Mouse (Mus musculus): Measurements from ENCODE around the gene Mindy2. TPM values are rescaled to one million over a fixed set of nuclear protein-coding genes. Genes with fewer than 3 reads are reported as not detected.
A peak's percentile ranks its signal among the peaks of the same experiment; 100 is the strongest.

The Mindy2 gene
- total and polyA plus RNA-seq, 3 experiments = 6.3 to 6.8 TPM; not detected in 1

DNA sequence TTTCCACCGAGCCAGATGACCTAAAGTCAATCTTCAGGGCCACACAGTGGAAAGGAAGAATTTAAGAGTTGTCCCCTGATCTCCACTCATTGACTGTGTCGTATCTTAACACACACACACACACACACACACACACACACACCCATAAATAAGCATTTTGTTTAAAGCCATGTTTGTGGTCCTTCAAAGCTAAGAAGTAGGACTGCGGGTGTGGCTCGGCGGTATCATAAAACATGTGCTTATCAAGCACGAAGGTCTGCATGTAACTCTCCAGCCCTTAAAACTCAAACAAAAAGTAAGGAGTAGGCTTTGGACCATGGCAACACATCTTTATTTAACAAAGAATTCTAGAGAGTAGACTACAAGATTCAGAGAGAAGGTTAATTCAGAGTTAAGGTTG, 13.4 kb upstream of the Mindy2 start:
- Histone ChIP-seq H3K36me3 (ENCODE audit: control insufficient read depth in 1 of 2, insufficient read depth in 2 of 2, low read length in 2 of 2) (peaks cover 0 to 26% of the 10 kb centered on the region in 2 experiments; a peak in 2 of 4 replicates), H3K79me2 (ENCODE audit: control insufficient read depth, insufficient read depth, low read length, poor library complexity) (no peaks in the 10 kb centered on the region), H3K4me3 (ENCODE audit: control insufficient read depth in 1 of 2, insufficient read depth in 1 of 2, low read depth in 2 of 2, low read length in 2 of 2) (no peak overlapping the region), H3K4me1 (ENCODE audit: control insufficient read depth in 1 of 2, insufficient read depth in 2 of 2, low read length in 2 of 2) (peaks cover 12 to 28% of the 10 kb centered on the region in 2 experiments), H3K9ac (ENCODE audit: control insufficient read depth, low read depth, low read length, poor library complexity, severe bottlenecking) (no peak overlapping the region), H3K27ac (ENCODE audit: control insufficient read depth, low read depth, low read length) (peak overlapping the region; percentile 41), H3K27me3 (ENCODE audit: control insufficient read depth in 1 of 2, insufficient read depth in 2 of 2, low read length in 2 of 2) (no peaks in the 10 kb centered on the region), H3K9me3 (replicated peaks; ENCODE audit: insufficient read depth, low read length) (no peaks in the 10 kb centered on the region)
- 0 out of 2 replicates have a peak, but pooled peaks have one; percentile 40 for TF ChIP-seq MYC (IDR thresholded peaks at IDR 0.05; ENCODE audit: low read depth, low read length)
- peak; percentile 64 for TF ChIP-seq SIN3A (IDR thresholded peaks at IDR 0.05; ENCODE audit: low read length)
- peak; percentile 57 to 58 for TF ChIP-seq EP300 (IDR thresholded peaks at IDR 0.05; ENCODE audit: low read depth in 1 of 2, low read length in 2 of 2)
- TF ChIP-seq KAT2A (conservative IDR thresholded peaks at IDR 0.05; ENCODE audit: low read depth, low read length) = no peak
- TF ChIP-seq GABPA (IDR thresholded peaks at IDR 0.05; ENCODE audit: low read depth, low read length) = no peak
- TF ChIP-seq TAL1 (IDR thresholded peaks at IDR 0.05; ENCODE audit: low read length) = peak; percentile 25; the same call in 1 of the 2 replicates
- no peak for TF ChIP-seq CTCF (IDR thresholded peaks at IDR 0.05 in 2 of 3, conservative IDR thresholded peaks at IDR 0.05 in 1 of 3; ENCODE audit: control insufficient read depth in 1 of 3, insufficient read depth in 1 of 3, low read depth in 2 of 3, low read length in 3 of 3, poor library complexity in 1 of 3, severe bottlenecking in 1 of 3)
- TF ChIP-seq USF1 (IDR thresholded peaks at IDR 0.05; ENCODE audit: low read depth, low read length) = no peak
- peak; percentile 60 for TF ChIP-seq TCF12 (IDR thresholded peaks at IDR 0.05; ENCODE audit: low read depth, low read length)
- peak; percentile 57 for TF ChIP-seq GATA1 (IDR thresholded peaks at IDR 0.05; ENCODE audit: low read depth, low read length)
- TF ChIP-seq MXI1 (IDR thresholded peaks at IDR 0.05; ENCODE audit: low read depth, low read length) = peak; percentile 90
- no peak for TF ChIP-seq CHD2 (IDR thresholded peaks at IDR 0.05; ENCODE audit: low read length)
- peak; percentile 94 for TF ChIP-seq MAX (IDR thresholded peaks at IDR 0.05; ENCODE audit: low read length)
- TF ChIP-seq NELFE (IDR thresholded peaks at IDR 0.05; ENCODE audit: low read depth, low read length) = no peak
- TF ChIP-seq ZC3H11A (IDR thresholded peaks at IDR 0.05; ENCODE audit: low read depth, low read length) = no peak
- TF ChIP-seq ETS1 (IDR thresholded peaks at IDR 0.05; ENCODE audit: low read depth, low read length) = peak; percentile 67
- no peak for TF ChIP-seq CHD1 (IDR thresholded peaks at IDR 0.05; ENCODE audit: low read depth, low read length)
- TF ChIP-seq JUND (IDR thresholded peaks at IDR 0.05; ENCODE audit: low read depth, low read length) = no peak
- peak; percentile 74 for DNase-seq (ENCODE audit: low read depth, low spot score)

DNA sequence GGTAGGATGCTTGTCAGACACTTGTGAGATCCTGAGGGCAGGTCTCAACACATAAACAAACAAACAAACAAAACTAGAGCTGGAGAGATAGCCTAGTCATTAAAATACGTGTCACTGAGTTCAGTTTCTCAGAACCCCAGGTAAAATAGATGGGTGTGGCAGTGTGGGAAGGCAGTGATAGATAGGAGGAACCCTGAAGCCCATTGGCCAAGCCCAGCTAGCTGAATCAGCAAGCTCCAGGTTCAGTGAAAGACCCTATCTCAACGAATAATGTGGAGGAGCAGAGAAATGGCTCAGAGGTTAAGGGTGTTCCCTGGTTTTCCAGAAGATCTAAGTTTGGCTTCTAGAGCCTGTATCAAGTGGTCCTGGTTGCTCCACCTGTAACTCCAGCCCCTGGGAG, 12.2 kb upstream of the Mindy2 start:
- Histone ChIP-seq H3K9ac (ENCODE audit: control insufficient read depth, low read depth, low read length, poor library complexity, severe bottlenecking) (no peak overlapping the region), H3K9me3 (replicated peaks; ENCODE audit: insufficient read depth, low read length) (no peaks in the 10 kb centered on the region)

More for the DNA sequence above, 12.2 kb upstream of the Mindy2 start:
- Histone ChIP-seq H3K4me1 (ENCODE audit: control insufficient read depth in 1 of 2, insufficient read depth in 2 of 2, low read length in 2 of 2) (peaks cover 12 to 24% of the 10 kb centered on the region in 2 experiments), H3K36me3 (ENCODE audit: control insufficient read depth in 1 of 2, insufficient read depth in 2 of 2, low read length in 2 of 2) (peaks cover 0 to 21% of the 10 kb centered on the region in 2 experiments; a peak in 2 of 4 replicates), H3K4me3 (ENCODE audit: control insufficient read depth in 1 of 2, insufficient read depth in 1 of 2, low read depth in 2 of 2, low read length in 2 of 2) (0 out of 4 replicates have a peak overlapping the region, but pooled peaks of 1 of the 2 experiments have one; percentile 3), H3K27me3 (ENCODE audit: control insufficient read depth in 1 of 2, insufficient read depth in 2 of 2, low read length in 2 of 2) (no peaks in the 10 kb centered on the region), H3K79me2 (ENCODE audit: control insufficient read depth, insufficient read depth, low read length, poor library complexity) (no peaks in the 10 kb centered on the region), H3K27ac (ENCODE audit: control insufficient read depth, low read depth, low read length) (no peak overlapping the region)
- no peak for DNase-seq (ENCODE audit: low read depth, low spot score)
- TF ChIP-seq MAFK (IDR thresholded peaks at IDR 0.05; ENCODE audit: borderline replicate concordance, low read depth, low read length) = peak; percentile 12
- TF ChIP-seq ZC3H11A (IDR thresholded peaks at IDR 0.05; ENCODE audit: low read depth, low read length) = no peak
- TF ChIP-seq EP300 (IDR thresholded peaks at IDR 0.05; ENCODE audit: low read depth in 1 of 2, low read length in 2 of 2) = peak; percentile 23 to 29; a peak in 1 of 4 replicates
- TF ChIP-seq ETS1 (IDR thresholded peaks at IDR 0.05; ENCODE audit: low read depth, low read length) = peak; percentile 21; the same call in 1 of the 2 replicates

Measured in MEL (cell line).